In the genomic region with DNA sequence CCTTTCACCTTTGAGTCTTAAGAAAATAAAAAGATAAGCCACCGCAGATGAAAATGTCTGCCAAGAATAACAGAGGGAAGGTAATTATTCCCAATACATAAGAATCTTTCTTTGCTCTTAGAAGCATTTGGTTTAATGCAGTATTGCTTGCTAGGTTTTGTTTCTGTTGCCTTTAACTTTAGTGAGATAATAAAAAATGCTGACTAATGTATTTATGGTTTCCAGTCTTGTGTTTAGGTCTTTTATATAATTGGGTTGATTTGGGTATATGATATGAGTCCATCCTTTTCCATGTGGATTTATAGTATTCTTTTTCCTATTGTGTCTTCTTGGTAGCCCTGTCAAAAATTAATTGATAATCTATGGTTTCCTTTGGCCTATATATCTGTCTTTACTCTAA, we compare ENCODE assay signal across 27 mouse cellular contexts. TPM values are rescaled to one million over a fixed set of nuclear protein-coding genes. Genes with fewer than 3 reads are reported as not detected.
DNase-seq lines count a peak whose midpoint lies in the region; TF ChIP-seq lines count a peak whose summit lies in the region.
"Had no signal": no experiment of that assay in that cellular context is flagged by ENCODE, and none has a peak within 500 bp of the region (broad histone marks: within the 10 kb centered on the region; RNA-seq: fewer than 3 reads in every experiment).

No protein-coding gene starts in this region.

- no peak for TF ChIP-seq POLR2A in CH12.LX (IDR thresholded peaks at IDR 0.05; ENCODE audit: low read depth, low read length)
- no peak for TF ChIP-seq POLR2A in MEL (IDR thresholded peaks at IDR 0.05; ENCODE audit: control insufficient read depth in 1 of 2, insufficient read depth in 1 of 2, low read depth in 1 of 2, low read length in 2 of 2, poor library complexity in 1 of 2)

- H3K27me3 ChIP-seq in CH12.LX (replicated peaks) (no peaks in the 10 kb centered on the region), MEL (ENCODE audit: control insufficient read depth in 1 of 2, insufficient read depth in 2 of 2, low read length in 2 of 2) (no peaks in the 10 kb centered on the region)
- H3K27me3 ChIP-seq: Patski had no signal

- H3K9ac ChIP-seq in CH12.LX (ENCODE audit: insufficient read depth, low read depth) = no peak overlapping the region
- H3K9ac ChIP-seq in ES-E14 (ENCODE audit: insufficient read depth, low read depth, low read length, poor library complexity, severe bottlenecking) = no peak overlapping the region
- no peak overlapping the region for H3K9ac ChIP-seq in MEL (ENCODE audit: control insufficient read depth, low read depth, low read length, poor library complexity, severe bottlenecking)

- H3K4me1 ChIP-seq in CH12.LX (ENCODE audit: control insufficient read depth in 1 of 2, insufficient read depth in 2 of 2) (no peaks in the 10 kb centered on the region), ES-E14 (ENCODE audit: control insufficient read depth in 2 of 2, insufficient read depth in 2 of 2, low read length in 2 of 2, poor library complexity in 1 of 2) (no peaks in the 10 kb centered on the region), MEL (ENCODE audit: control insufficient read depth in 1 of 2, insufficient read depth in 2 of 2, low read length in 2 of 2) (no peaks in the 10 kb centered on the region)

- no peaks in the 10 kb centered on the region for H3K79me2 ChIP-seq in CH12.LX (replicated peaks; ENCODE audit: control insufficient read depth, extremely low read depth, insufficient read depth, poor library complexity, severe bottlenecking)
- H3K79me2 ChIP-seq in MEL (ENCODE audit: control insufficient read depth, insufficient read depth, low read length, poor library complexity) = no peaks in the 10 kb centered on the region

- TF ChIP-seq CTCF in CH12.LX (conservative IDR thresholded peaks at IDR 0.05 in 1 of 2, IDR thresholded peaks at IDR 0.05 in 1 of 2; ENCODE audit: low read depth in 2 of 2, low read length in 2 of 2) (no peak), MEL (IDR thresholded peaks at IDR 0.05 in 2 of 3, conservative IDR thresholded peaks at IDR 0.05 in 1 of 3; ENCODE audit: control insufficient read depth in 1 of 3, insufficient read depth in 1 of 3, low read depth in 2 of 3, low read length in 3 of 3, poor library complexity in 1 of 3, severe bottlenecking in 1 of 3) (no peak)

- no peak overlapping the region for H3K4me2 ChIP-seq in CH12.LX (ENCODE audit: insufficient read depth, low read depth, poor library complexity, severe bottlenecking)

- DNase-seq in CH12.LX (ENCODE audit: extremely low read depth) = no peak
- DNase-seq in ES-E14 (ENCODE audit: low read depth, low spot score) = no peak
- no peak for DNase-seq in MEL (ENCODE audit: low read depth, low spot score)
- no peak for DNase-seq in lung, postnatal 14 days
- no peak for DNase-seq in kidney, postnatal 14 days
- no peak for DNase-seq in retina, embryonic 14.5 days (ENCODE audit: low spot score)
- DNase-seq: adrenal gland, adult 2 months; adrenal gland, adult 8-10 months; adrenal gland, postnatal 10 days; adrenal gland, postnatal 14 days; adrenal gland, postnatal 25 days; adrenal gland, postnatal 36 days; B cell, adult 2 months; cerebellum, adult 11 months; cerebellum, adult 11-12 months; cerebellum, adult 18-20 months; cerebellum, adult 2 months; cerebellum, adult 8-10 months; cerebellum, adult 9-10 months had no signal

- TF ChIP-seq EP300 in CH12.LX (IDR thresholded peaks at IDR 0.05; ENCODE audit: low read length) (no peak), MEL (IDR thresholded peaks at IDR 0.05; ENCODE audit: low read depth in 1 of 2, low read length in 2 of 2) (no peak)

- TF ChIP-seq RAD21 in CH12.LX (IDR thresholded peaks at IDR 0.05; ENCODE audit: low read depth, low read length) (no peak), MEL (IDR thresholded peaks at IDR 0.05; ENCODE audit: low read depth, low read length) (no peak)

- H3K36me3 ChIP-seq in CH12.LX (replicated peaks in 1 of 2; ENCODE audit: control insufficient read depth in 1 of 2, insufficient read depth in 1 of 2, low read length in 1 of 2) (no peaks in the 10 kb centered on the region), ES-E14 (ENCODE audit: control insufficient read depth, insufficient read depth, low read length, poor library complexity, severe bottlenecking) (no peaks in the 10 kb centered on the region), MEL (ENCODE audit: control insufficient read depth in 1 of 2, insufficient read depth in 2 of 2, low read length in 2 of 2) (no peaks in the 10 kb centered on the region)
- H3K36me3 ChIP-seq: G1E had no signal

- H3K27ac ChIP-seq in CH12.LX (ENCODE audit: insufficient read depth, low read depth) = no peak overlapping the region
- H3K27ac ChIP-seq in ES-E14 (ENCODE audit: insufficient read depth, low read depth, low read length, poor library complexity, severe bottlenecking) = no peak overlapping the region
- no peak overlapping the region for H3K27ac ChIP-seq in MEL (ENCODE audit: control insufficient read depth, low read depth, low read length)

- H3K9me3 ChIP-seq in CH12.LX (replicated peaks; ENCODE audit: low read length) (peaks cover 31% of the 10 kb centered on the region), ES-E14 (ENCODE audit: control insufficient read depth, insufficient read depth, low read depth, low read length) (no peaks in the 10 kb centered on the region), MEL (replicated peaks; ENCODE audit: insufficient read depth, low read length) (no peaks in the 10 kb centered on the region)

- in situ Hi-C loops in CH12.LX (cut with MboI; ENCODE audit: low pct_ligation_motif_present, low pct_unique_long_range_greater_than_20kb, low sequenced_read_pairs) = no loop called here
- in situ Hi-C loops in ES-E14 (cut with MboI; ENCODE audit: low sequenced_read_pairs in 2 of 2, unreplicated experiment in 2 of 2) = no loop called here

- dilution Hi-C loops in CH12.LX (cut with MboI; ENCODE audit: extremely low pct_ligation_motif_present, extremely low pct_unique_long_range_greater_than_20kb, low sequenced_read_pairs) = no loop called here

- no peak overlapping the region for H3K4me3 ChIP-seq in CH12.LX (replicated peaks in 1 of 3; ENCODE audit: low read depth in 2 of 3, low read length in 2 of 3, poor library complexity in 1 of 3)
- H3K4me3 ChIP-seq in ES-E14 (ENCODE audit: insufficient read depth in 1 of 2, low read depth in 1 of 2, low read length in 2 of 2, poor library complexity in 1 of 2, severe bottlenecking in 1 of 2) = no peak overlapping the region
- no peak overlapping the region for H3K4me3 ChIP-seq in MEL (ENCODE audit: control insufficient read depth in 1 of 2, insufficient read depth in 1 of 2, low read depth in 2 of 2, low read length in 2 of 2)

TF ChIP-seq in CH12.LX, 34 proteins besides CTCF, POLR2A, EP300 and RAD21:
- TF ChIP-seq MAZ (IDR thresholded peaks at IDR 0.05; ENCODE audit: low read depth, low read length) (no peak), MAFK (IDR thresholded peaks at IDR 0.05; ENCODE audit: insufficient replicate concordance, low read length) (peak; percentile 72), MXI1 (IDR thresholded peaks at IDR 0.05; ENCODE audit: low read depth, low read length) (no peak), SIN3A (IDR thresholded peaks at IDR 0.05; ENCODE audit: low read length) (no peak)

TF ChIP-seq in ES-E14, 5 proteins besides CTCF, POLR2A, EP300 and RAD21:
- TF ChIP-seq ZC3H11A (IDR thresholded peaks at IDR 0.05; ENCODE audit: borderline replicate concordance, low read depth, low read length) (no peak), HCFC1 (IDR thresholded peaks at IDR 0.05; ENCODE audit: borderline replicate concordance, insufficient read depth, low read length) (no peak), MAFK (IDR thresholded peaks at IDR 0.05; ENCODE audit: insufficient read depth, low read depth, low read length) (peak; percentile 86)

TF ChIP-seq in MEL, 35 proteins besides CTCF, POLR2A, EP300 and RAD21:
- TF ChIP-seq MAFK (IDR thresholded peaks at IDR 0.05; ENCODE audit: borderline replicate concordance, low read depth, low read length) = peak; percentile 44; the same call in 1 of the 2 replicates
- no peak for TF ChIP-seq TAL1 (IDR thresholded peaks at IDR 0.05; ENCODE audit: low read length)
- TF ChIP-seq NELFE (IDR thresholded peaks at IDR 0.05; ENCODE audit: low read depth, low read length) = no peak

RNA-seq across cellular contexts. Expression of a gene that starts 36.2 kb away (rescaled TPM):
- total RNA-seq in CH12.LX (2012; rRNA removed) (not detected in 2 replicates), CH12.LX (2014; rRNA removed) (not detected in 2 replicates), ES-E14 (2012; rRNA removed) (not detected in 2 replicates), MEL (2012; rRNA removed) (not detected in 2 replicates)
- polyA plus RNA-seq in CH12.LX (2012; ENCODE audit: insufficient read length, low read depth) (not detected in 2 replicates), MEL (2012; ENCODE audit: insufficient read depth in 1 of 2, insufficient read length in 2 of 2, low read depth in 1 of 2, low replicate concordance in 2 of 2, missing spikeins in 1 of 2) (not detected)
- total RNA-seq: adrenal gland, adult 18-20 months; adrenal gland, adult 2 months; adrenal gland, adult 8-10 months; adrenal gland, postnatal 10 days; adrenal gland, postnatal 14 days; adrenal gland, postnatal 25 days; adrenal gland, postnatal 36 days; adrenal gland, postnatal 4 days; G1E had no signal
- polyA plus RNA-seq: activated CD4-positive, CD25-positive, alpha-beta regulatory T cell, adult 4 months; adrenal gland, adult 2 months; brain, embryonic 14.5 days; C2C12; CD4-positive, CD25-positive, alpha-beta regulatory T cell, adult 4 months; cerebellum, adult 2 months; G1E; Patski had no signal
